Mouse (Mus musculus) regulatory T cell (primary cell): ENCODE results near the gene Gsap.
"Not testable (repeated sequence)": the region's sequence is repeated elsewhere in the genome, so short reads cannot be mapped to it uniquely, and the experiment has no call there.

Source experiments
- in situ Hi-C: fragments of 300-600 bp; cut with MboI, MseI; formaldehyde crosslinking; loops from one replicate; pipeline ENCODE4 v1.15.1; 2025; ENCODE audit warnings: high pct_unique_total_duplicates

Gene Gsap

GRCm38 (mm10) chr5:21179496-21179895 lies 6.6 kb upstream of the Gsap start:
- in situ Hi-C loops = no loop called here

- in situ Hi-C loops = not testable (repeated sequence)
Measured at GRCm38 (mm10) chr5:21183046-21183445, 3.0 kb upstream of the Gsap start.

GRCm38 (mm10) chr5:21186821-21187220 lies 766 bp downstream of the Gsap start:
- in situ Hi-C loops = no loop called here

- in situ Hi-C loops = no loop called here
Measured at GRCm38 (mm10) chr5:21188435-21188834, 2.4 kb downstream of the Gsap start.

- in situ Hi-C loops = no loop called here
Measured at GRCm38 (mm10) chr5:21189036-21189435, 3.0 kb downstream of the Gsap start.

GRCm38 (mm10) chr5:21189460-21189859 lies 3.4 kb downstream of the Gsap start:
- in situ Hi-C loops = no loop called here

- in situ Hi-C loops = no loop called here
Measured at GRCm38 (mm10) chr5:21203504-21203903, 17.4 kb downstream of the Gsap start.

- in situ Hi-C loops = no loop called here
Measured at GRCm38 (mm10) chr5:21204157-21204556, 18.1 kb downstream of the Gsap start.

GRCm38 (mm10) chr5:21206014-21206413 lies 20.0 kb downstream of the Gsap start:
- in situ Hi-C loops = no loop called here

GRCm38 (mm10) chr5:21211406-21211805 lies 25.4 kb downstream of the Gsap start:
- in situ Hi-C loops = no loop called here

GRCm38 (mm10) chr5:21212933-21213332 lies 26.9 kb downstream of the Gsap start:
- in situ Hi-C loops = no loop called here

- in situ Hi-C loops = no loop called here
Measured at GRCm38 (mm10) chr5:21213801-21214200, 27.7 kb downstream of the Gsap start.

GRCm38 (mm10) chr5:21217453-21218294 lies 31.6 kb downstream of the Gsap start:
- in situ Hi-C loops = no loop called here

- in situ Hi-C loops = no loop called here
Measured at GRCm38 (mm10) chr5:21232876-21233275, 46.8 kb downstream of the Gsap start.

- in situ Hi-C loops = no loop called here
Measured at GRCm38 (mm10) chr5:21244575-21244974, 58.5 kb downstream of the Gsap start.

GRCm38 (mm10) chr5:21245241-21245640 lies 59.2 kb downstream of the Gsap start:
- in situ Hi-C loops = no loop called here

- in situ Hi-C loops = no loop called here
Measured at GRCm38 (mm10) chr5:21246794-21247193, 60.7 kb downstream of the Gsap start.

GRCm38 (mm10) chr5:21247916-21248315 lies 61.9 kb downstream of the Gsap start:
- in situ Hi-C loops = no loop called here

- in situ Hi-C loops = no loop called here
Measured at GRCm38 (mm10) chr5:21248834-21249233, 62.8 kb downstream of the Gsap start.

- in situ Hi-C loops = loop anchor here (5.0 kb wide), 1 partner anchor 198 kb away; the partner anchor contains the start of gene Ptpn12
Measured at GRCm38 (mm10) chr5:21254731-21255525, 68.9 kb downstream of the Gsap start.

- in situ Hi-C loops = no loop called here
Measured at GRCm38 (mm10) chr5:21255551-21256132, 69.6 kb downstream of the Gsap start.

- in situ Hi-C loops = no loop called here
Measured at GRCm38 (mm10) chr5:21257126-21257525, 71.1 kb downstream of the Gsap start.
